Mouse (Mus musculus): ENCODE results near the gene Nlk. TPM values are rescaled to one million over a fixed set of nuclear protein-coding genes. Genes with fewer than 3 reads are reported as not detected.
"Not testable (repeated sequence)": the region's sequence is repeated elsewhere in the genome, so short reads cannot be mapped to it uniquely, and the experiment has no call there.

Nlk gene
- polyA plus RNA-seq, 1 experiment from 2014 or later, result 13.4 TPM

- no peaks in the 10 kb centered on the region for H3K4me1 ChIP-seq (ENCODE audit: control insufficient read depth, insufficient read depth, low read length)
- H3K27me3 ChIP-seq (ENCODE audit: control insufficient read depth, insufficient read depth, low read length), result no peaks in the 10 kb centered on the region
- H3K9ac ChIP-seq (replicated peaks; ENCODE audit: low read depth, low read length), result no peak overlapping the region
- ATAC-seq (ENCODE audit: insufficient number of reproducible peaks, insufficient read depth, low FRiP score, low read depth), result no peak
- no peaks in the 10 kb centered on the region for H3K9me3 ChIP-seq (ENCODE audit: control insufficient read depth, low read depth, low read length)
- WGBS, result 81% methylated on average over 6 of the region's 6 CpGs
- H3K4me3 ChIP-seq (ENCODE audit: low read depth, low read length), result no peak overlapping the region
- H3K27ac ChIP-seq (ENCODE audit: low read length), result no peak overlapping the region
- peaks cover 23% of the 10 kb centered on the region for H3K36me3 ChIP-seq (ENCODE audit: control insufficient read depth, insufficient read depth, low read length)
- no peak overlapping the region for H3K4me2 ChIP-seq (replicated peaks; ENCODE audit: low read depth, low read length)
These were observed 114.3 kb downstream of the Nlk start for GRCm38 (mm10) chr11:78582848-78583247.

GRCm38 (mm10) chr11:78574975-78575374 lies 122.2 kb downstream of the Nlk start:
- Histone ChIP-seq H3K9ac (replicated peaks; ENCODE audit: low read depth, low read length) (no peak overlapping the region), H3K4me1 (ENCODE audit: control insufficient read depth, insufficient read depth, low read length) (no peaks in the 10 kb centered on the region), H3K4me2 (replicated peaks; ENCODE audit: low read depth, low read length) (no peak overlapping the region), H3K4me3 (ENCODE audit: low read depth, low read length) (no peak overlapping the region), H3K9me3 (ENCODE audit: control insufficient read depth, low read depth, low read length) (no peaks in the 10 kb centered on the region), H3K36me3 (ENCODE audit: control insufficient read depth, insufficient read depth, low read length) (peaks cover 8% of the 10 kb centered on the region), H3K27me3 (ENCODE audit: control insufficient read depth, insufficient read depth, low read length) (no peaks in the 10 kb centered on the region), H3K27ac (ENCODE audit: low read length) (no peak overlapping the region)
- WGBS, result 29% methylated on average over 2 of the region's 2 CpGs
- no peak for ATAC-seq (ENCODE audit: insufficient number of reproducible peaks, insufficient read depth, low FRiP score, low read depth)

GRCm38 (mm10) chr11:78574536-78574935 lies 122.6 kb downstream of the Nlk start:
- H3K4me1 ChIP-seq (ENCODE audit: control insufficient read depth, insufficient read depth, low read length), result no peaks in the 10 kb centered on the region
- ATAC-seq (ENCODE audit: insufficient number of reproducible peaks, insufficient read depth, low FRiP score, low read depth), result no peak
- H3K9me3 ChIP-seq (ENCODE audit: control insufficient read depth, low read depth, low read length), result no peaks in the 10 kb centered on the region
- H3K4me2 ChIP-seq (replicated peaks; ENCODE audit: low read depth, low read length), result no peak overlapping the region
- no peak overlapping the region for H3K4me3 ChIP-seq (ENCODE audit: low read depth, low read length)
- 77% methylated on average over 3 of the region's 3 CpGs for WGBS
- no peaks in the 10 kb centered on the region for H3K27me3 ChIP-seq (ENCODE audit: control insufficient read depth, insufficient read depth, low read length)
- H3K36me3 ChIP-seq (ENCODE audit: control insufficient read depth, insufficient read depth, low read length), result peaks cover 8% of the 10 kb centered on the region
- H3K9ac ChIP-seq (replicated peaks; ENCODE audit: low read depth, low read length), result no peak overlapping the region
- H3K27ac ChIP-seq (ENCODE audit: low read length), result no peak overlapping the region

- 92% methylated on average over 3 of the region's 4 CpGs for WGBS
- H3K4me3 ChIP-seq (ENCODE audit: low read depth, low read length); H3K9ac ChIP-seq (replicated peaks; ENCODE audit: low read depth, low read length); H3K9me3 ChIP-seq (ENCODE audit: control insufficient read depth, low read depth, low read length); ATAC-seq (ENCODE audit: insufficient number of reproducible peaks, insufficient read depth, low FRiP score, low read depth); H3K27me3 ChIP-seq (ENCODE audit: control insufficient read depth, insufficient read depth, low read length); H3K4me1 ChIP-seq (ENCODE audit: control insufficient read depth, insufficient read depth, low read length); H3K36me3 ChIP-seq (ENCODE audit: control insufficient read depth, insufficient read depth, low read length); H3K27ac ChIP-seq (ENCODE audit: low read length); H3K4me2 ChIP-seq (replicated peaks; ENCODE audit: low read depth, low read length): not testable (repeated sequence)
These were observed 123.1 kb downstream of the Nlk start for GRCm38 (mm10) chr11:78574031-78574430.

- Histone ChIP-seq H3K27ac (ENCODE audit: low read length) (no peak overlapping the region), H3K4me1 (ENCODE audit: control insufficient read depth, insufficient read depth, low read length) (no peaks in the 10 kb centered on the region), H3K4me3 (ENCODE audit: low read depth, low read length) (no peak overlapping the region), H3K9ac (replicated peaks; ENCODE audit: low read depth, low read length) (no peak overlapping the region), H3K27me3 (ENCODE audit: control insufficient read depth, insufficient read depth, low read length) (no peaks in the 10 kb centered on the region), H3K4me2 (replicated peaks; ENCODE audit: low read depth, low read length) (no peak overlapping the region), H3K36me3 (ENCODE audit: control insufficient read depth, insufficient read depth, low read length) (peaks cover 4% of the 10 kb centered on the region; the same call in 1 of the 2 replicates), H3K9me3 (ENCODE audit: control insufficient read depth, low read depth, low read length) (no peaks in the 10 kb centered on the region)
- ATAC-seq (ENCODE audit: insufficient number of reproducible peaks, insufficient read depth, low FRiP score, low read depth), result no peak
- WGBS, result 88% methylated on average over 6 of the region's 6 CpGs
These were observed 125.3 kb downstream of the Nlk start for GRCm38 (mm10) chr11:78571854-78572253.

GRCm38 (mm10) chr11:78571441-78571840 lies 125.7 kb downstream of the Nlk start:
- ATAC-seq (ENCODE audit: insufficient number of reproducible peaks, insufficient read depth, low FRiP score, low read depth), result no peak
- H3K36me3 ChIP-seq (ENCODE audit: control insufficient read depth, insufficient read depth, low read length), result peaks cover 4% of the 10 kb centered on the region; the same call in 1 of the 2 replicates

GRCm38 (mm10) chr11:78569806-78570205 lies 127.4 kb downstream of the Nlk start:
- H3K9me3 ChIP-seq (ENCODE audit: control insufficient read depth, low read depth, low read length), result no peaks in the 10 kb centered on the region
- WGBS, result 61% methylated on average over 3 of the region's 3 CpGs
- H3K4me2 ChIP-seq (replicated peaks; ENCODE audit: low read depth, low read length), result no peak overlapping the region
- H3K9ac ChIP-seq (replicated peaks; ENCODE audit: low read depth, low read length), result no peak overlapping the region
- no peak for ATAC-seq (ENCODE audit: insufficient number of reproducible peaks, insufficient read depth, low FRiP score, low read depth)
- H3K4me1 ChIP-seq (ENCODE audit: control insufficient read depth, insufficient read depth, low read length), result no peaks in the 10 kb centered on the region
- H3K27me3 ChIP-seq (ENCODE audit: control insufficient read depth, insufficient read depth, low read length), result no peaks in the 10 kb centered on the region
- no peak overlapping the region for H3K4me3 ChIP-seq (ENCODE audit: low read depth, low read length)
- peaks cover 4% of the 10 kb centered on the region; the same call in 1 of the 2 replicates for H3K36me3 ChIP-seq (ENCODE audit: control insufficient read depth, insufficient read depth, low read length)
- no peak overlapping the region for H3K27ac ChIP-seq (ENCODE audit: low read length)

More at GRCm38 (mm10) chr11:78571441-78571840, 125.7 kb downstream of the Nlk start:
- Histone ChIP-seq H3K27me3 (ENCODE audit: control insufficient read depth, insufficient read depth, low read length) (no peaks in the 10 kb centered on the region), H3K4me2 (replicated peaks; ENCODE audit: low read depth, low read length) (no peak overlapping the region), H3K4me3 (ENCODE audit: low read depth, low read length) (no peak overlapping the region), H3K27ac (ENCODE audit: low read length) (no peak overlapping the region), H3K9me3 (ENCODE audit: control insufficient read depth, low read depth, low read length) (no peaks in the 10 kb centered on the region), H3K4me1 (ENCODE audit: control insufficient read depth, insufficient read depth, low read length) (no peaks in the 10 kb centered on the region), H3K9ac (replicated peaks; ENCODE audit: low read depth, low read length) (no peak overlapping the region)
- WGBS, result 96% methylated on average over 8 of the region's 8 CpGs

- Histone ChIP-seq H3K27ac (ENCODE audit: low read length) (no peak overlapping the region), H3K27me3 (ENCODE audit: control insufficient read depth, insufficient read depth, low read length) (no peaks in the 10 kb centered on the region), H3K4me1 (ENCODE audit: control insufficient read depth, insufficient read depth, low read length) (no peaks in the 10 kb centered on the region), H3K4me2 (replicated peaks; ENCODE audit: low read depth, low read length) (no peak overlapping the region), H3K4me3 (ENCODE audit: low read depth, low read length) (no peak overlapping the region), H3K36me3 (ENCODE audit: control insufficient read depth, insufficient read depth, low read length) (peaks cover 4% of the 10 kb centered on the region; the same call in 1 of the 2 replicates), H3K9ac (replicated peaks; ENCODE audit: low read depth, low read length) (no peak overlapping the region), H3K9me3 (ENCODE audit: control insufficient read depth, low read depth, low read length) (no peaks in the 10 kb centered on the region)
- WGBS, result 82% methylated on average over 10 of the region's 10 CpGs
- no peak for ATAC-seq (ENCODE audit: insufficient number of reproducible peaks, insufficient read depth, low FRiP score, low read depth)
These were observed 128.3 kb downstream of the Nlk start for GRCm38 (mm10) chr11:78568827-78569226.

GRCm38 (mm10) chr11:78567614-78568013 lies 129.6 kb downstream of the Nlk start:
- no peak overlapping the region for H3K4me2 ChIP-seq (replicated peaks; ENCODE audit: low read depth, low read length)
- no peaks in the 10 kb centered on the region for H3K27me3 ChIP-seq (ENCODE audit: control insufficient read depth, insufficient read depth, low read length)
- no peak overlapping the region for H3K4me3 ChIP-seq (ENCODE audit: low read depth, low read length)
- no peak for ATAC-seq (ENCODE audit: insufficient number of reproducible peaks, insufficient read depth, low FRiP score, low read depth)
- no peak overlapping the region for H3K9ac ChIP-seq (replicated peaks; ENCODE audit: low read depth, low read length)
- peaks cover 4% of the 10 kb centered on the region; the same call in 1 of the 2 replicates for H3K36me3 ChIP-seq (ENCODE audit: control insufficient read depth, insufficient read depth, low read length)
- 91% methylated on average over 6 of the region's 6 CpGs for WGBS
- H3K4me1 ChIP-seq (ENCODE audit: control insufficient read depth, insufficient read depth, low read length), result no peaks in the 10 kb centered on the region
- no peaks in the 10 kb centered on the region for H3K9me3 ChIP-seq (ENCODE audit: control insufficient read depth, low read depth, low read length)
- H3K27ac ChIP-seq (ENCODE audit: low read length), result no peak overlapping the region

Data from stomach, embryonic 14.5 days (tissue).